Mouse (Mus musculus): ENCODE measurements around the gene Rad23a. TPM values are rescaled to one million over a fixed set of nuclear protein-coding genes. Genes with fewer than 3 reads are reported as not detected.

Rad23a gene
- polyA plus RNA-seq, 1 experiment from 2014 or later, result 77.9 TPM

GRCm38 (mm10) chr8:84788896-84789295 is 51.6 kb downstream of the Rad23a start:
- Histone ChIP-seq H3K4me2 (replicated peaks; ENCODE audit: low read depth, low read length) (0 out of 2 replicates have a peak overlapping the region, but pooled peaks have one; percentile 17), H3K27ac (ENCODE audit: low read length) (peak overlapping the region; percentile 57; the same call in 1 of the 2 replicates), H3K4me3 (ENCODE audit: low read depth, low read length) (no peak overlapping the region), H3K4me1 (ENCODE audit: insufficient read depth, low read depth, low read length) (peaks cover 43% of the 10 kb centered on the region), H3K9me3 (ENCODE audit: low read length) (no peaks in the 10 kb centered on the region), H3K36me3 (ENCODE audit: insufficient read depth, low read length) (no peaks in the 10 kb centered on the region), H3K9ac (replicated peaks; ENCODE audit: low read depth) (no peak overlapping the region), H3K27me3 (replicated peaks; ENCODE audit: insufficient read depth, low read length) (0 out of 2 replicates have a peak, but pooled peaks cover 3% of the 10 kb centered on the region)
- ATAC-seq (peak; percentile 50), DNase-seq (ENCODE audit: low spot score) (peak; percentile 84)
- 0 out of 2 replicates have a peak, but pooled peaks have one; percentile 3 for TF ChIP-seq CTCF (IDR thresholded peaks at IDR 0.05)
- no peak for TF ChIP-seq EP300 (IDR thresholded peaks at IDR 0.05)
- 12% methylated on average over 11 of the region's 11 CpGs for WGBS

- DNase-seq (ENCODE audit: low spot score) (no peak), ATAC-seq (no peak)
- Histone ChIP-seq H3K27ac (ENCODE audit: low read length) (no peak overlapping the region), H3K36me3 (ENCODE audit: insufficient read depth, low read length) (no peaks in the 10 kb centered on the region), H3K4me3 (ENCODE audit: low read depth, low read length) (no peak overlapping the region), H3K27me3 (replicated peaks; ENCODE audit: insufficient read depth, low read length) (0 out of 2 replicates have a peak, but pooled peaks cover 3% of the 10 kb centered on the region), H3K4me1 (ENCODE audit: insufficient read depth, low read depth, low read length) (peaks cover 43% of the 10 kb centered on the region), H3K9me3 (ENCODE audit: low read length) (no peaks in the 10 kb centered on the region), H3K4me2 (replicated peaks; ENCODE audit: low read depth, low read length) (no peak overlapping the region), H3K9ac (replicated peaks; ENCODE audit: low read depth) (no peak overlapping the region)
- WGBS, result 82% methylated on average over 14 of the region's 14 CpGs
- TF ChIP-seq EP300 (IDR thresholded peaks at IDR 0.05), result no peak
- no peak for TF ChIP-seq CTCF (IDR thresholded peaks at IDR 0.05)
Measured at GRCm38 (mm10) chr8:84787523-84788302, 52.8 kb downstream of the Rad23a start.

- Histone ChIP-seq H3K9ac (replicated peaks; ENCODE audit: low read depth) (no peak overlapping the region), H3K4me1 (ENCODE audit: insufficient read depth, low read depth, low read length) (peaks cover 43% of the 10 kb centered on the region), H3K27me3 (replicated peaks; ENCODE audit: insufficient read depth, low read length) (0 out of 2 replicates have a peak, but pooled peaks cover 3% of the 10 kb centered on the region), H3K27ac (ENCODE audit: low read length) (no peak overlapping the region), H3K36me3 (ENCODE audit: insufficient read depth, low read length) (no peaks in the 10 kb centered on the region), H3K9me3 (ENCODE audit: low read length) (no peaks in the 10 kb centered on the region), H3K4me3 (ENCODE audit: low read depth, low read length) (no peak overlapping the region), H3K4me2 (replicated peaks; ENCODE audit: low read depth, low read length) (peak overlapping the region; percentile 22; the same call in 1 of the 2 replicates)
- TF ChIP-seq EP300 (IDR thresholded peaks at IDR 0.05) (no peak), CTCF (IDR thresholded peaks at IDR 0.05) (no peak)
- 58% methylated on average over 11 of the region's 11 CpGs for WGBS
- ATAC-seq, result no peak
- no peak for DNase-seq (ENCODE audit: low spot score)
Measured at GRCm38 (mm10) chr8:84786801-84787467, 53.5 kb downstream of the Rad23a start.

- 27% methylated on average over 38 of the region's 38 CpGs for WGBS
- DNase-seq (ENCODE audit: low spot score) (peak; percentile 77), ATAC-seq (peak; percentile 55)
- peaks cover 46% of the 10 kb centered on the region for H3K4me1 ChIP-seq (ENCODE audit: insufficient read depth, low read depth, low read length)
- H3K27ac ChIP-seq (ENCODE audit: low read length), result no peak overlapping the region
- H3K36me3 ChIP-seq (ENCODE audit: insufficient read depth, low read length), result no peaks in the 10 kb centered on the region
- H3K27me3 ChIP-seq (replicated peaks; ENCODE audit: insufficient read depth, low read length), result 0 out of 2 replicates have a peak, but pooled peaks cover 3% of the 10 kb centered on the region
- no peak overlapping the region for H3K9ac ChIP-seq (replicated peaks; ENCODE audit: low read depth)
- no peak overlapping the region for H3K4me3 ChIP-seq (ENCODE audit: low read depth, low read length)
- peak overlapping the region; percentile 22; the same call in 1 of the 2 replicates for H3K4me2 ChIP-seq (replicated peaks; ENCODE audit: low read depth, low read length)
- H3K9me3 ChIP-seq (ENCODE audit: low read length), result no peaks in the 10 kb centered on the region
- TF ChIP-seq CTCF (IDR thresholded peaks at IDR 0.05), result no peak
- no peak for TF ChIP-seq EP300 (IDR thresholded peaks at IDR 0.05)
Measured at GRCm38 (mm10) chr8:84785756-84786677, 54.4 kb downstream of the Rad23a start.

- H3K27ac ChIP-seq (ENCODE audit: low read length), result no peak overlapping the region
- ATAC-seq (no peak), DNase-seq (ENCODE audit: low spot score) (no peak)
- peak overlapping the region; percentile 50; the same call in 1 of the 2 replicates for H3K4me2 ChIP-seq (replicated peaks; ENCODE audit: low read depth, low read length)
- no peak for TF ChIP-seq CTCF (IDR thresholded peaks at IDR 0.05)
- no peak for TF ChIP-seq EP300 (IDR thresholded peaks at IDR 0.05)
- no peaks in the 10 kb centered on the region for H3K36me3 ChIP-seq (ENCODE audit: insufficient read depth, low read length)
- no peak overlapping the region for H3K9ac ChIP-seq (replicated peaks; ENCODE audit: low read depth)
- H3K9me3 ChIP-seq (ENCODE audit: low read length), result no peaks in the 10 kb centered on the region
- H3K4me1 ChIP-seq (ENCODE audit: insufficient read depth, low read depth, low read length), result peaks cover 41% of the 10 kb centered on the region
- 52% methylated on average over 10 of the region's 11 CpGs for WGBS
- H3K4me3 ChIP-seq (ENCODE audit: low read depth, low read length), result no peak overlapping the region
- 0 out of 2 replicates have a peak, but pooled peaks cover 3% of the 10 kb centered on the region for H3K27me3 ChIP-seq (replicated peaks; ENCODE audit: insufficient read depth, low read length)
Measured at GRCm38 (mm10) chr8:84785506-84785755, 55.0 kb downstream of the Rad23a start.

All from lung, postnatal 0 days (tissue).